ENCODE assay signal across 11 mouse cellular contexts in genomic region chr16:91734771-91735170, GRCm38 (mm10). TPM values are rescaled to one million over a fixed set of nuclear protein-coding genes. Genes with fewer than 3 reads are reported as not detected.
DNase-seq lines count a peak whose midpoint lies in the region; ATAC-seq lines count a peak whose summit lies in the region.
"Had no signal": no experiment of that assay in that cellular context is flagged by ENCODE, and none has a peak within 500 bp of the region (broad histone marks: within the 10 kb centered on the region; RNA-seq: fewer than 3 reads in every experiment).

No protein-coding gene starts in this region.

- H3K4me3 ChIP-seq in hindbrain, embryonic 10.5 days: no peak overlapping the region
- H3K4me3 ChIP-seq in hindbrain, embryonic 16.5 days (ENCODE audit: low read length): no peak overlapping the region
- no peak overlapping the region for H3K4me3 ChIP-seq in neural tube, embryonic 13.5 days
- H3K4me3 ChIP-seq in neural tube, embryonic 15.5 days (replicated peaks): no peak overlapping the region
- H3K4me3 ChIP-seq: embryonic facial prominence, embryonic 10.5 days; forebrain, embryonic 10.5 days; intestine, embryonic 15.5 days had no signal

- no peaks in the 10 kb centered on the region for H3K36me3 ChIP-seq in hindbrain, embryonic 10.5 days
- no peaks in the 10 kb centered on the region for H3K36me3 ChIP-seq in hindbrain, embryonic 16.5 days (ENCODE audit: control insufficient read depth, insufficient read depth, low read length)
- H3K36me3 ChIP-seq in neural tube, embryonic 13.5 days: no peaks in the 10 kb centered on the region
- H3K36me3 ChIP-seq in neural tube, embryonic 15.5 days: no peaks in the 10 kb centered on the region
- no peaks in the 10 kb centered on the region for H3K36me3 ChIP-seq in splenic B cell, adult 2 months (ENCODE audit: control insufficient read depth, insufficient read depth, low read length, poor library complexity, severe bottlenecking)
- H3K36me3 ChIP-seq: embryonic facial prominence, embryonic 10.5 days; forebrain, embryonic 10.5 days; intestine, embryonic 15.5 days had no signal

- H3K4me1 ChIP-seq in hindbrain, embryonic 10.5 days (replicated peaks): peaks cover 67% of the 10 kb centered on the region
- H3K4me1 ChIP-seq in hindbrain, embryonic 16.5 days (ENCODE audit: control insufficient read depth, insufficient read depth, low read depth, low read length): peaks cover 38% of the 10 kb centered on the region
- H3K4me1 ChIP-seq in neural tube, embryonic 13.5 days (replicated peaks): peaks cover 73% of the 10 kb centered on the region
- peaks cover 67% of the 10 kb centered on the region for H3K4me1 ChIP-seq in neural tube, embryonic 15.5 days

- no peaks in the 10 kb centered on the region for H3K27me3 ChIP-seq in hindbrain, embryonic 10.5 days (ENCODE audit: insufficient read depth, poor library complexity, severe bottlenecking)
- H3K27me3 ChIP-seq in hindbrain, embryonic 16.5 days (replicated peaks; ENCODE audit: control insufficient read depth, insufficient read depth, low read length): no peaks in the 10 kb centered on the region
- H3K27me3 ChIP-seq in neural tube, embryonic 13.5 days: no peaks in the 10 kb centered on the region
- no peaks in the 10 kb centered on the region for H3K27me3 ChIP-seq in neural tube, embryonic 15.5 days (replicated peaks)
- H3K27me3 ChIP-seq in splenic B cell, adult 2 months (ENCODE audit: control insufficient read depth, insufficient read depth, low read length, poor library complexity, severe bottlenecking): no peaks in the 10 kb centered on the region
- H3K27me3 ChIP-seq: intestine, embryonic 15.5 days had no signal

- H3K27ac ChIP-seq in hindbrain, embryonic 10.5 days: peak overlapping the region; percentile 19; the same call in 1 of the 2 replicates
- H3K27ac ChIP-seq in hindbrain, embryonic 16.5 days (ENCODE audit: low read depth, low read length): no peak overlapping the region
- H3K27ac ChIP-seq in neural tube, embryonic 13.5 days (replicated peaks): 0 out of 2 replicates have a peak overlapping the region, but pooled peaks have one; percentile 33
- no peak overlapping the region for H3K27ac ChIP-seq in neural tube, embryonic 15.5 days (replicated peaks)
- H3K27ac ChIP-seq: embryonic facial prominence, embryonic 10.5 days; forebrain, embryonic 10.5 days; intestine, embryonic 15.5 days had no signal

- no peak for ATAC-seq in hindbrain, embryonic 16.5 days
- ATAC-seq in neural tube, embryonic 13.5 days (ENCODE audit: low read depth): no peak
- no peak for ATAC-seq in neural tube, embryonic 15.5 days (ENCODE audit: low FRiP score)
- ATAC-seq in granulocyte monocyte progenitor cell, adult 5-6 weeks (replicated peaks; ENCODE audit: poor library complexity, severe bottlenecking): peak; percentile 82
- ATAC-seq: intestine, embryonic 15.5 days had no signal

- H3K9ac ChIP-seq in hindbrain, embryonic 16.5 days (ENCODE audit: low read depth, low read length): no peak overlapping the region
- no peak overlapping the region for H3K9ac ChIP-seq in neural tube, embryonic 13.5 days
- H3K9ac ChIP-seq in neural tube, embryonic 15.5 days (replicated peaks): no peak overlapping the region
- H3K9ac ChIP-seq: intestine, embryonic 15.5 days had no signal

- no peak overlapping the region for H3K4me2 ChIP-seq in hindbrain, embryonic 16.5 days (ENCODE audit: low read length)
- H3K4me2 ChIP-seq in neural tube, embryonic 13.5 days: no peak overlapping the region
- H3K4me2 ChIP-seq in neural tube, embryonic 15.5 days: no peak overlapping the region
- H3K4me2 ChIP-seq: intestine, embryonic 15.5 days had no signal

- 69% methylated on average over 5 of the region's 5 CpGs for WGBS in hindbrain, embryonic 10.5 days
- WGBS in hindbrain, embryonic 16.5 days: 57% methylated on average over 5 of the region's 5 CpGs
- WGBS in neural tube, embryonic 13.5 days: 55% methylated on average over 5 of the region's 5 CpGs
- 57% methylated on average over 5 of the region's 5 CpGs for WGBS in neural tube, embryonic 15.5 days

- no peak for DNase-seq in hindbrain, embryonic 10.5 days (ENCODE audit: low spot score)
- peak; percentile 33 for DNase-seq in splenic B cell, adult 2 months (ENCODE audit: low read depth, low spot score)
- no peak for DNase-seq in thymus, postnatal 25 days
- DNase-seq in natural killer cell, adult 2 months (ENCODE audit: low spot score in 2 of 2): no peak

- no peaks in the 10 kb centered on the region for H3K9me3 ChIP-seq in hindbrain, embryonic 10.5 days
- H3K9me3 ChIP-seq in hindbrain, embryonic 16.5 days (ENCODE audit: control insufficient read depth, low read length): no peaks in the 10 kb centered on the region
- H3K9me3 ChIP-seq in neural tube, embryonic 13.5 days: no peaks in the 10 kb centered on the region
- H3K9me3 ChIP-seq in neural tube, embryonic 15.5 days (replicated peaks): no peaks in the 10 kb centered on the region
- H3K9me3 ChIP-seq: embryonic facial prominence, embryonic 10.5 days; forebrain, embryonic 10.5 days; intestine, embryonic 15.5 days had no signal

RNA-seq across cellular contexts. Expression of gene Itsn1, which starts 5.7 kb away (rescaled TPM):
- 50.7 and 55.5 TPM in 2 replicates for polyA plus RNA-seq in hindbrain, embryonic 10.5 days (2016; fragmentation: Nextera tagmentation; extraction: Ambion mirVana)
- 49.6 and 52.7 TPM in 2 replicates for polyA plus RNA-seq in hindbrain, embryonic 16.5 days (2015; fragmentation: Nextera tagmentation; extraction: Ambion mirVana)
- polyA plus RNA-seq in neural tube, embryonic 13.5 days (2015; fragmentation: Nextera tagmentation; extraction: Ambion mirVana): 60.4 and 62.5 TPM in 2 replicates
- 44.5 and 48.6 TPM in 2 replicates for polyA plus RNA-seq in neural tube, embryonic 15.5 days (2015; fragmentation: Nextera tagmentation; extraction: Ambion mirVana)
- total RNA-seq in granulocyte monocyte progenitor cell, adult 5-6 weeks (2014; fragmentation: Nextera tagmentation): 9.3 and 10.7 TPM in 2 replicates
- total RNA-seq in granulocyte monocyte progenitor cell, adult 5-6 weeks (2017): 5.0 and 7.0 TPM in 2 replicates

RNA-seq across cellular contexts. Expression of gene Cryzl1, which starts 6.0 kb away (rescaled TPM):
- polyA plus RNA-seq in hindbrain, embryonic 10.5 days (2016; fragmentation: Nextera tagmentation; extraction: Ambion mirVana): 65.1 and 71.6 TPM in 2 replicates
- polyA plus RNA-seq in hindbrain, embryonic 16.5 days (2015; fragmentation: Nextera tagmentation; extraction: Ambion mirVana): 105 and 115 TPM in 2 replicates
- 91.5 and 93.0 TPM in 2 replicates for polyA plus RNA-seq in neural tube, embryonic 13.5 days (2015; fragmentation: Nextera tagmentation; extraction: Ambion mirVana)
- polyA plus RNA-seq in neural tube, embryonic 15.5 days (2015; fragmentation: Nextera tagmentation; extraction: Ambion mirVana): 98.8 and 113 TPM in 2 replicates
- total RNA-seq in granulocyte monocyte progenitor cell, adult 5-6 weeks (2014; fragmentation: Nextera tagmentation): 43.5 and 55.5 TPM in 2 replicates
- total RNA-seq in granulocyte monocyte progenitor cell, adult 5-6 weeks (2017): 65.5 and 85.7 TPM in 2 replicates

RNA-seq across cellular contexts. Expression of gene Donson, which starts 46.2 kb away (rescaled TPM):
- polyA plus RNA-seq in hindbrain, embryonic 10.5 days (2016; fragmentation: Nextera tagmentation; extraction: Ambion mirVana): 32.9 and 34.6 TPM in 2 replicates
- 19.4 and 21.5 TPM in 2 replicates for polyA plus RNA-seq in hindbrain, embryonic 16.5 days (2015; fragmentation: Nextera tagmentation; extraction: Ambion mirVana)
- 19.1 and 20.5 TPM in 2 replicates for polyA plus RNA-seq in neural tube, embryonic 13.5 days (2015; fragmentation: Nextera tagmentation; extraction: Ambion mirVana)
- polyA plus RNA-seq in neural tube, embryonic 15.5 days (2015; fragmentation: Nextera tagmentation; extraction: Ambion mirVana): 19.4 and 21.7 TPM in 2 replicates
- total RNA-seq in granulocyte monocyte progenitor cell, adult 5-6 weeks (2014; fragmentation: Nextera tagmentation): 13.1 and 23.0 TPM in 2 replicates
- total RNA-seq in granulocyte monocyte progenitor cell, adult 5-6 weeks (2017): 20.8 and 32.8 TPM in 2 replicates

Comparison
In these comparisons a context has a peak if more than half of its experiments do, and no peak if none do; other contexts are left out.
1. H3K27ac ChIP-seq: peak in hindbrain, embryonic 10.5 days (single experiment) and neural tube, embryonic 13.5 days (single experiment); none in hindbrain, embryonic 16.5 days (single experiment) and neural tube, embryonic 15.5 days (single experiment).